Mouse (Mus musculus) frontal cortex, adult (tissue): ENCODE results near the gene Lmod1.
"Not testable (repeated sequence)": the region's sequence is repeated elsewhere in the genome, so short reads cannot be mapped to it uniquely, and the experiment has no call there.

Source experiments
- ATAC-seq: cut with Nextera tagmentation; 2 replicates; pipeline ENCODE4 v1.9.2; 2017; ENCODE audit warnings: mild to moderate bottlenecking, moderate library complexity, mixed read lengths; ENCODE audit not compliant: low TSS enrichment

Lmod1 gene

GRCm38 (mm10) chr1:135362115-135362514 is 37.5 kb downstream of the Lmod1 start:
- ATAC-seq = no peak

- no peak for ATAC-seq
Observed at GRCm38 (mm10) chr1:135363446-135363845, 38.8 kb downstream of the Lmod1 start.

- no peak for ATAC-seq
Observed at GRCm38 (mm10) chr1:135366380-135366779, 41.8 kb downstream of the Lmod1 start.

GRCm38 (mm10) chr1:135367005-135367404 is 42.4 kb downstream of the Lmod1 start:
- ATAC-seq = peak; percentile 21; the same call in 1 of the 2 replicates

GRCm38 (mm10) chr1:135367595-135367994 is 43.0 kb downstream of the Lmod1 start:
- no peak for ATAC-seq

- peak; percentile 62 for ATAC-seq
Observed at GRCm38 (mm10) chr1:135368245-135368644, 43.6 kb downstream of the Lmod1 start.

- peak; percentile 17 for ATAC-seq
Observed at GRCm38 (mm10) chr1:135368982-135369381, 44.4 kb downstream of the Lmod1 start.

- no peak for ATAC-seq
Observed at GRCm38 (mm10) chr1:135369415-135369814, 44.8 kb downstream of the Lmod1 start.

GRCm38 (mm10) chr1:135373171-135373677 is 48.6 kb downstream of the Lmod1 start:
- no peak for ATAC-seq

GRCm38 (mm10) chr1:135374175-135374867 is 49.7 kb downstream of the Lmod1 start:
- no peak for ATAC-seq

GRCm38 (mm10) chr1:135374868-135375581 is 50.4 kb downstream of the Lmod1 start, which contains the start of gene Shisa4:
Shisa4 (minus strand) TSS chr1:135375237.
- ATAC-seq = peak; percentile 27

GRCm38 (mm10) chr1:135378576-135378975 is 54.0 kb downstream of the Lmod1 start:
- ATAC-seq = peak; percentile 41

- ATAC-seq = no peak
Observed at GRCm38 (mm10) chr1:135379048-135379447, 54.4 kb downstream of the Lmod1 start.

GRCm38 (mm10) chr1:135380071-135380991 is 55.7 kb downstream of the Lmod1 start:
- peak; percentile 66 for ATAC-seq

GRCm38 (mm10) chr1:135381560-135381959 is 57.0 kb downstream of the Lmod1 start:
- not testable (repeated sequence) for ATAC-seq

GRCm38 (mm10) chr1:135384171-135384570 is 59.6 kb downstream of the Lmod1 start:
- peak; percentile 3 for ATAC-seq

GRCm38 (mm10) chr1:135385161-135385560 is 60.6 kb downstream of the Lmod1 start:
- ATAC-seq = peak; percentile 47

GRCm38 (mm10) chr1:135399466-135399865 is 74.9 kb downstream of the Lmod1 start:
- ATAC-seq = peak; percentile 50; the same call in 1 of the 2 replicates

- no peak for ATAC-seq
Observed at GRCm38 (mm10) chr1:135401452-135402110, 77.0 kb downstream of the Lmod1 start.

GRCm38 (mm10) chr1:135405356-135405755 is 80.7 kb downstream of the Lmod1 start:
- no peak for ATAC-seq

GRCm38 (mm10) chr1:135408973-135409372 is 84.4 kb downstream of the Lmod1 start:
- ATAC-seq = no peak
